ENCODE assay signal across 15 mouse cellular contexts in the genomic region with DNA sequence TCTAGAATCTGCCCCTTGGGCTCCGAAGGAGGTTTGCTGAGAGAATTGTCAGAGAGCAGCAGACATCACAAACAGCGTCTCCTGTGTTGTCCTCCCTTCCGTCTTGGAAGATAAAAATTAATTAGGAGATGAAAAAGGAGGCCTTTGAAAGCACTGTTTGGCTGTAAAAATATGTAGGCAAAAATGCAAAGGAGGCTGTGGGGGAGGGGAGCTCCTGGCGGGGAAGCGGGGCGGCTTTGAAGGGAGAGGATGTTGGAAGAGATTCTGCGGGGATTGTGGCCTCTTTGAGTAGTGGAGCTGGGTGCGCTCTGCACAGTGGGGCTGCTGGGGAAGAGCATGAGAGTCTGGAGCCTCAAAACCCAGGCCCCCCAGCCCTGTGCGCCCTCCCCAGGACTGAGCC.
DNase-seq lines count a peak whose midpoint lies in the region; ATAC-seq lines count a peak whose summit lies in the region.
"Had no signal": no experiment of that assay in that cellular context is flagged by ENCODE, and none has a peak within 500 bp of the region (broad histone marks: within the 10 kb centered on the region; RNA-seq: fewer than 3 reads in every experiment).

No protein-coding gene starts in this region.

- ATAC-seq in neural tube, embryonic 13.5 days (ENCODE audit: low read depth) = no peak
- no peak for ATAC-seq in forebrain, embryonic 11.5 days (replicated peaks; ENCODE audit: low FRiP score)
- ATAC-seq in hindbrain, embryonic 11.5 days (ENCODE audit: low FRiP score) = no peak
- ATAC-seq in midbrain, embryonic 13.5 days = no peak

- H3K4me3 ChIP-seq in neural tube, embryonic 13.5 days = no peak overlapping the region
- H3K4me3 ChIP-seq in forebrain, embryonic 11.5 days (ENCODE audit: low read depth, low read length) = no peak overlapping the region
- H3K4me3 ChIP-seq in hindbrain, embryonic 11.5 days (ENCODE audit: low read depth, low read length) = no peak overlapping the region
- H3K4me3 ChIP-seq in midbrain, embryonic 13.5 days (replicated peaks) = no peak overlapping the region
- H3K4me3 ChIP-seq: heart, embryonic 10.5 days; lung, embryonic 15.5 days had no signal

- intact Hi-C loops in heart, postnatal 10 days (cut with DNase I) = no loop called here

- H3K36me3 ChIP-seq in neural tube, embryonic 13.5 days = no peaks in the 10 kb centered on the region
- no peaks in the 10 kb centered on the region for H3K36me3 ChIP-seq in forebrain, embryonic 11.5 days (ENCODE audit: control insufficient read depth, insufficient read depth, low read length)
- no peaks in the 10 kb centered on the region for H3K36me3 ChIP-seq in hindbrain, embryonic 11.5 days (ENCODE audit: control insufficient read depth, insufficient read depth, low read length)
- no peaks in the 10 kb centered on the region for H3K36me3 ChIP-seq in midbrain, embryonic 13.5 days
- H3K36me3 ChIP-seq: heart, embryonic 10.5 days; lung, embryonic 15.5 days had no signal

- no peaks in the 10 kb centered on the region for H3K9me3 ChIP-seq in neural tube, embryonic 13.5 days
- no peaks in the 10 kb centered on the region for H3K9me3 ChIP-seq in forebrain, embryonic 11.5 days (ENCODE audit: control insufficient read depth, low read length)
- no peaks in the 10 kb centered on the region for H3K9me3 ChIP-seq in hindbrain, embryonic 11.5 days (ENCODE audit: control insufficient read depth, low read length)
- no peaks in the 10 kb centered on the region for H3K9me3 ChIP-seq in midbrain, embryonic 13.5 days
- H3K9me3 ChIP-seq: heart, embryonic 10.5 days; lung, embryonic 15.5 days had no signal

- no peak for DNase-seq in neural tube, embryonic 10.5 days (ENCODE audit: extremely low spot score, low spot score)
- no peak for DNase-seq in forebrain, embryonic 11.5 days (ENCODE audit: low spot score)
- DNase-seq in hindbrain, embryonic 11.5 days (ENCODE audit: low spot score) = peak; percentile 34
- DNase-seq in urinary bladder, postnatal 14 days (ENCODE audit: low spot score) = no peak
- DNase-seq in layer of hippocampus, postnatal 14 days (ENCODE audit: low spot score in 2 of 2) = no peak
- DNase-seq in heart, postnatal 10 days = no peak
- DNase-seq: cerebellum, adult 11-12 months; gastrocnemius, postnatal 14 days; heart, postnatal 4 days; kidney, adult 18-20 months; liver had no signal

- H3K27ac ChIP-seq in neural tube, embryonic 13.5 days (replicated peaks) = 0 out of 2 replicates have a peak overlapping the region, but pooled peaks have one; percentile 75
- no peak overlapping the region for H3K27ac ChIP-seq in forebrain, embryonic 11.5 days (ENCODE audit: low read depth, low read length)
- no peak overlapping the region for H3K27ac ChIP-seq in hindbrain, embryonic 11.5 days (ENCODE audit: low read depth, low read length)
- peak overlapping the region; percentile 79 for H3K27ac ChIP-seq in midbrain, embryonic 13.5 days
- H3K27ac ChIP-seq: heart, embryonic 10.5 days; lung, embryonic 15.5 days had no signal

- WGBS in neural tube, embryonic 13.5 days = 15% methylated on average over 9 of the region's 9 CpGs
- WGBS in forebrain, embryonic 11.5 days = 19% methylated on average over 9 of the region's 9 CpGs
- 27% methylated on average over 9 of the region's 9 CpGs for WGBS in hindbrain, embryonic 11.5 days
- WGBS in midbrain, embryonic 13.5 days = 11% methylated on average over 9 of the region's 9 CpGs

- H3K4me1 ChIP-seq in neural tube, embryonic 13.5 days (replicated peaks) = peaks cover 56% of the 10 kb centered on the region
- peaks cover 24% of the 10 kb centered on the region for H3K4me1 ChIP-seq in forebrain, embryonic 11.5 days (replicated peaks; ENCODE audit: control insufficient read depth, insufficient read depth, low read length)
- peaks cover 21% of the 10 kb centered on the region for H3K4me1 ChIP-seq in hindbrain, embryonic 11.5 days (replicated peaks; ENCODE audit: control insufficient read depth, insufficient read depth, low read length)
- peaks cover 51% of the 10 kb centered on the region for H3K4me1 ChIP-seq in midbrain, embryonic 13.5 days (replicated peaks)

- 0 out of 2 replicates have a peak overlapping the region, but pooled peaks have one; percentile 49 for H3K9ac ChIP-seq in neural tube, embryonic 13.5 days
- peak overlapping the region; percentile 37; the same call in 1 of the 2 replicates for H3K9ac ChIP-seq in forebrain, embryonic 11.5 days (ENCODE audit: low read length)
- no peak overlapping the region for H3K9ac ChIP-seq in hindbrain, embryonic 11.5 days (ENCODE audit: low read depth, low read length)
- H3K9ac ChIP-seq in midbrain, embryonic 13.5 days (replicated peaks) = peak overlapping the region; percentile 48; the same call in 1 of the 2 replicates
- H3K9ac ChIP-seq: lung, embryonic 15.5 days had no signal

- peaks cover 24% of the 10 kb centered on the region for H3K27me3 ChIP-seq in neural tube, embryonic 13.5 days
- peaks cover 4% of the 10 kb centered on the region; the same call in 1 of the 2 replicates for H3K27me3 ChIP-seq in forebrain, embryonic 11.5 days (ENCODE audit: control insufficient read depth, insufficient read depth, low read length)
- H3K27me3 ChIP-seq in hindbrain, embryonic 11.5 days (ENCODE audit: control insufficient read depth, insufficient read depth, low read length) = peaks cover 2% of the 10 kb centered on the region; the same call in 1 of the 2 replicates
- peaks cover 26% of the 10 kb centered on the region; the same call in 1 of the 2 replicates for H3K27me3 ChIP-seq in midbrain, embryonic 13.5 days

- no peak overlapping the region for H3K4me2 ChIP-seq in neural tube, embryonic 13.5 days
- no peak overlapping the region for H3K4me2 ChIP-seq in forebrain, embryonic 11.5 days (ENCODE audit: low read depth, low read length, severe bottlenecking)
- H3K4me2 ChIP-seq in hindbrain, embryonic 11.5 days (replicated peaks; ENCODE audit: low read depth, low read length) = no peak overlapping the region
- H3K4me2 ChIP-seq in midbrain, embryonic 13.5 days (replicated peaks) = peak overlapping the region; percentile 19; the same call in 1 of the 2 replicates
- H3K4me2 ChIP-seq: lung, embryonic 15.5 days had no signal

Comparison
In these comparisons a context has a peak if more than half of its experiments do, and no peak if none do; other contexts are left out.
1. H3K27ac ChIP-seq: peak in neural tube, embryonic 13.5 days (single experiment) and midbrain, embryonic 13.5 days (single experiment); none in forebrain, embryonic 11.5 days (single experiment) and hindbrain, embryonic 11.5 days (single experiment).